Mouse (Mus musculus) myocyte (in vitro differentiated cells): Measurements from ENCODE around the gene Klhdc8a.

Experiments
- E2F4 ChIP-seq: IDR thresholded peaks from one replicate; pipeline ENCODE4 v1.6.1; 2011; ENCODE audit warnings: mild to moderate bottlenecking, control low read depth, moderate library complexity; ENCODE audit not compliant: insufficient read depth
- MAX ChIP-seq: IDR thresholded peaks from one replicate; pipeline ENCODE4 v1.6.1; 2011; ENCODE audit warnings: low read depth, mild to moderate bottlenecking, control low read depth
- MYOG ChIP-seq, 3 experiments: IDR thresholded peaks; one replicate each; pipeline ENCODE4 v1.6.1; 2011; ENCODE audit warnings: control low read depth in 2 of 3, low read depth in 2 of 3, mild to moderate bottlenecking in 2 of 3; ENCODE audit not compliant: insufficient read length in 2 of 3, control insufficient read depth in 1 of 3, insufficient read depth in 1 of 3
- POLR2A ChIP-seq: IDR thresholded peaks from one replicate; pipeline ENCODE4 v1.6.1; 2011; ENCODE audit warnings: low read depth, mild to moderate bottlenecking, control low read depth, moderate library complexity; ENCODE audit not compliant: insufficient read length
- POLR2AphosphoS2 ChIP-seq: IDR thresholded peaks from one replicate; pipeline ENCODE4 v1.6.1; 2011; ENCODE audit warnings: low read depth, control low read depth; ENCODE audit not compliant: insufficient read length
- TCF12 ChIP-seq: IDR thresholded peaks from one replicate; pipeline ENCODE4 v1.6.1; 2011; ENCODE audit warnings: mild to moderate bottlenecking, control low read depth; ENCODE audit not compliant: poor library complexity, insufficient read depth, severe bottlenecking

DNA sequence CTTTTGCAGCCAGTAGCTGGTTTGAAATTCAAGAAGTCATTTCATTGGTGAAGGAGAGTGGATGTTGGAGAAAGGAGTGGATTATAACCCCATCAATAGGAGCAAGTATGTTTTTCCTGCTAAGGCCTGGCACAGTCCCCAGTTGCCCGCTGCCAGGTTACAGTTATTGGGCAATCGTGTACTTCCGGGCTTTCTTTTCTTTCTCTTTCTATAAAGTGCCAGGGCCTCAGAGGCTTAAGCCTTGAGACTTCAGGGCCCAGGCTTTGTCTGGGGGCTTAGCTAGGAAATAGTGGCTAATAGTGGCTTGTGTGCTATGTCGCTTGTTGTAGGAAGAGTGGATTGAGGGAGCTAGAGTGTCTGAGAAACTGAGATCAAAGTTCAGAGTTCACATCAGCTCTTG is 19.0 kb downstream of the Klhdc8a start:
- TF ChIP-seq POLR2A (no peak), MAX (no peak), E2F4 (no peak), MYOG (IDR thresholded peaks at IDR 0.05; ENCODE audit: control insufficient read depth in 1 of 3, insufficient read depth in 1 of 3, insufficient read length in 2 of 3, low read depth in 2 of 3) (no peak), POLR2AphosphoS2 (no peak), TCF12 (no peak)
